Comparison of ENCODE assay signal across 11 mouse cellular contexts in genomic region chr11:28826950-28827349, GRCm38 (mm10).
"Had no signal": no experiment of that assay in that cellular context is flagged by ENCODE, and none has a peak within 500 bp of the region (broad histone marks: within the 10 kb centered on the region; RNA-seq: fewer than 3 reads in every experiment).

No protein-coding gene starts in this region.

- DNase-seq: gastrocnemius, adult 2 months; gastrocnemius, postnatal 10 days; gastrocnemius, postnatal 25 days; heart, adult 18-20 months; heart, postnatal 10 days; kidney, adult 11 months; kidney, adult 9 months; kidney, postnatal 14 days; layer of hippocampus, adult 9-11 months; layer of hippocampus, postnatal 36 days; left cerebral cortex, postnatal 4 days had no signal
